Mouse (Mus musculus): ENCODE results near the gene Itgad.
A peak's percentile ranks its signal among the peaks of the same experiment; 100 is the strongest.

Gene Itgad

GRCm38 (mm10) chr7:128244410-128245025, 90.3 kb downstream of the Itgad start:
- DNase-seq (ENCODE audit: low read depth), result no peak

GRCm38 (mm10) chr7:128245547-128245946, 91.4 kb downstream of the Itgad start:
- no peak for DNase-seq (ENCODE audit: low read depth)

- no peak for DNase-seq (ENCODE audit: low read depth)
Observed at GRCm38 (mm10) chr7:128246496-128247391, 92.6 kb downstream of the Itgad start, which contains the start of gene Tgfb1i1. Tgfb1i1 (plus strand) TSS chr7:128246812.

DNA sequence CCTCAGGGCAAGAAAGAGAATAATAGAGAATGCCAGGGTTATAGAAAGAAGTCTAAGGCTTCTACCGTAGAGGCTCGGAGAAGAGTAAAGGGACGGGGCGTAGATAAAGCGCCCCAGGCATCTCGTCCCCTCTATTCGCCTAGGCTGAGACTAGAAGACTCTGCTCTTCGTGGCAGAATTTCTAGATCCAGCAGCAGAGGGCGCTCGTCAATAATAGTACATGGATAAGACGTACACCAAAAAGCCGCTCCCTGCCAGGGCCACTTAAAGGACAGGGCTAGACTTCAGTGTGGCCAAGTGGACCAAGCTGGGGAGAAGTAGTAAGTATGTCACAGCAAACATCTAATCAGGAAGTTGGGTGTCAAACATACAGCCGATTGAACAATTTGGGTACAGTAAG, 93.3 kb downstream of the Itgad start:
- DNase-seq (ENCODE audit: low read depth), result peak; percentile 84

- DNase-seq (ENCODE audit: low read depth), result no peak
Observed at GRCm38 (mm10) chr7:128248081-128249042, 94.2 kb downstream of the Itgad start.

- DNase-seq (ENCODE audit: low read depth), result no peak
Observed at GRCm38 (mm10) chr7:128249998-128250397, 95.8 kb downstream of the Itgad start.

- DNase-seq (ENCODE audit: low read depth), result no peak
Observed at GRCm38 (mm10) chr7:128251946-128252345, 97.8 kb downstream of the Itgad start.

DNA sequence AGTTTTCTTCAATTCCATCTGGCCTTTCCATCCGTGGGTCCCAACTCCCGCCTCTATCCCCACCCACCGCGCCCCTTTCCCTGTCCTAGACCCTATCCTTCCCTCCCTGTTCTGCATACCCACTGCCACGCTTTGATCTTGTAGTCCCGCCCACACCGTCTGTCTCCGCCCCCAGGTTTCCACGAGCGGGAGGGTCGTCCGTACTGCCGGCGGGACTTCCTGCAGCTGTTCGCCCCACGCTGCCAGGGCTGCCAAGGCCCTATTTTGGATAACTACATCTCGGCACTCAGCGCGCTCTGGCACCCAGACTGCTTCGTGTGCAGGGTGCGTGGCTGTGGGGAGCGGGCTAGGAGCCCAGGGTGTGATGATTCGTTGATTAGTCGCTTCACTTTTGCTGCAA, 98.4 kb downstream of the Itgad start:
- peak; percentile 66 for DNase-seq (ENCODE audit: low read depth)

DNA sequence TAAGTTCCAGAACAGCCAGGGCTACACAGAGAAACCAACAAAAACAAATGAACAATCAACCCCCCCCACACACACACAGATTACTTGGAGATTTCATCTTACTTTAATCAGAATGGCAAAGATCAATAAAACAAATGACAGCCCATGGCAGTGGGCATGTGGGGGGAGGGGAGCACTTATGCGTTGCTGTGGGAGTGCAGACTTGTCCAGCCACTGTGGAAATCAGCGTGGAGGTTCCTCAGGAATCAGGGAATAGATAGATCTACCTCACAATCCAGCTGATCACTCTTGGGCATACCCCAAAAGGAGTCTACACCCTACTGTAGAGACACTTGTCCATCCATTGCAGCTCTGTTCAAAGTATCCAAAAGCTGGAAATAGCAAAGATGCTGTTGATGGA, 100.8 kb downstream of the Itgad start:
- no peak for DNase-seq (ENCODE audit: low read depth)

DNA sequence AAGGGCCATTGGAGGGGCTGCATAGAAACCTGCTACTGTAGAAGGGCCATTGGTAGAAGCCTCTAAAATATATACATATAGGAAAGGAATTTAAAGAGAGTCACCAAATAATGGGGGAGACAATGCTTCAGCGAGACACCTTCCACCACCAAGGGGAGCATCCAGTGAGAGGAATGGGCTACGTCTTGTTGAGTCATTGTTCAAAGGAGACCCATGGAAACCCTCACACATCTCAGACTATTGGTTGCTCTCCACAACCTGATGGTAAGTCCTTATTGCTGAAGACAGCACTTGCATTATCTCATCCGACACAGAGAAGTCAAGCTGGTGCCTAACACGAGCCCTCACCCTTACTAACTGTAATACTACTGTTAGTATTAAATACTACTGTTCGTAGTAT, 101.6 kb downstream of the Itgad start:
- no peak for DNase-seq (ENCODE audit: low read depth)

DNA sequence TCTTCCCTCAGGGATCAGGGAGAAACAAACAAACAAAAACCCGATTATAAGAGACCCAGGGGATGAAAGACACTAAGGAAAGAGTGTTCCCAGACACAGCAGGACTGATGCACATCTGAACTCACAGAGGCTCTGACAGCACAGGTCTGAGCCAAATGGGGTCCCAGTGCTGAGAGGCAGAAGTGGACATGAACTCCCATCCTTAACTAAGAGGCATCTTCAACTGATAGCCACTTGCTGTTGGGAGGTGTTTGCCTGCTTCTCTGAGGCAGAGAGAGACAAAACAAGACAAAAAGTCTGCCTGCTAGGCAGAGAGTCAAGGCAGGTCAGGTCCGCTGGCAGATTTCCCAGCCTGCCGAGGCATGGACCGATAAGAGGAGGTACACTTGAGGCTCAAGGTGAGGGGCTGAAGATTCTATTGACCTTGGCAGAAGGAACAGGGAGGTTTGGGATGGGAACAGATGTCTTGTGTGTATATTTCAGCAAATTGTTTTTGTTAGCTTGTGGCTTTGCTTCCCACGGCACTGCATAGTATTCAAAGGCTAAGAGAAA, 102.7 kb downstream of the Itgad start:
- no peak for DNase-seq (ENCODE audit: low read depth)

- no peak for DNase-seq (ENCODE audit: low read depth)
Observed at GRCm38 (mm10) chr7:128265411-128265810, 111.2 kb downstream of the Itgad start, which contains the start of gene Slc5a2. Slc5a2 (plus strand) TSS chr7:128265657.

GRCm38 (mm10) chr7:128266056-128266455, 111.9 kb downstream of the Itgad start:
- no peak for DNase-seq (ENCODE audit: low read depth)

- no peak for DNase-seq (ENCODE audit: low read depth)
Observed at GRCm38 (mm10) chr7:128267391-128267790, 113.2 kb downstream of the Itgad start.

- no peak for DNase-seq (ENCODE audit: low read depth)
Observed at GRCm38 (mm10) chr7:128267813-128268212, 113.6 kb downstream of the Itgad start.

DNA sequence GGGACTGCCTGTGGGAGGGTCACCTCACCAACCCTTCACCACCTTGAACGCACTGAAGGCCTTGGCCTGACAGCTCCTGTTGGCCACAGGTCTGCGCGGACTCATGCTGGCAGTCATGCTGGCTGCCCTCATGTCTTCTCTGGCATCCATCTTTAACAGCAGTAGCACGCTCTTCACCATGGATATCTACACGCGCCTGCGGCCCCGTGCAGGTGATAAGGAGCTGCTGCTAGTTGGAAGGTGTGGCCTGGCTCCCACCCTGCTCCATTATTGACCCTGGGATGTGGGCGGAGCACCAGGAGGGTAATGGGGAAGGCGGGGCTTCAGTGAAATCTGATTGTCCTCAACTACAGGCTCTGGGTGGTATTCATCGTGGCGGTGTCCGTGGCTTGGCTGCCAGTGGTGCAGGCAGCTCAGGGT, 116.3 kb downstream of the Itgad start:
- no peak for DNase-seq (ENCODE audit: low read depth)

- DNase-seq (ENCODE audit: low read depth), result no peak
Observed at GRCm38 (mm10) chr7:128271496-128271895, 117.3 kb downstream of the Itgad start.

Data from naive thymus-derived CD4-positive, alpha-beta T cell, adult 2 months (primary cell).